Mouse (Mus musculus) layer of hippocampus, adult 11-12 months (tissue): ENCODE measurements at regions not wholly inside any gene's neighbourhood (a gene's known extent, or its start where the extent isn't known, plus 50 kb on each side); places are given as distances from the start of the nearest gene placed in this dataset.
"Not testable (repeated sequence)": the region's sequence is repeated elsewhere in the genome, so short reads cannot be mapped to it uniquely, and the experiment has no call there.

Experiments used
- DNase-seq: peaks from one replicate; pipeline ENCODE4 v3.0.0; 2022; ENCODE audit warnings: low spot score

DNA sequence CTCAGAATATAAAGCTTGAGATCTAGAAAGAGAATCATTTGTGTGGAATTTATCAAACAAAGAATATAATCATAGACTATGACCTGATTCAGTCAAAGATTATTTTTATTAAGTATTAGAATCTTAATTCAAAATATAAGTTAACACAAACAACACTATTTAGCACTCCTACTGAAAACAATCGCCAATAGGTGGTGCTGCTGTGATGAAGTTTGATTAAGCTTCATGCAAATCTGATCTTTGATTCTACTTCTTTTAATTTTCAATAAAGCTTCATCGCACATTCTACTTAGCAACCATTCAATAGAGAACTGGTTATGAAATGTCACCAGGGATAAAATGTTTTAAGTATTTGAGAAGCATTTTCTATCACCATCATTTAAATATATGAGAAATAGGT is 1509.9 kb upstream of the Pcdh7 start:
- peak; percentile 23 for DNase-seq

DNA sequence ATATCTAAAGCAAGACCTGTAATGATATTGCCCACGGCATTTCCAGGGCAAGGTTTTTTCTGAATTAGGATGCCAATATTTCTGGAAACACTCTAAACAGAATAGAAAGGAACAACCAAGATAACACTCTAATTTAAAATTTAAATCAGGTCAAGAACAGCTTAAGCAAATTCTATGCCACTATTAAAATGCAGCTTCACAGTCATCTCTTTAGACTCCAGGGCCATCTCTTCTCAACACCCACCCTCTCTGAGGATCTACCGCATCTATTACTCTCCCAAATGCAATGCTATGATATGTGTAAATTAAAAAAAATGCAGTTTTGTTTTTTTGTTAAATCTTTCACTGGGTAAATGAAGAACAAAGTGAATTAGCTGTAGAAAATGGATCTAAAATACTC is 1501.9 kb upstream of the Pcdh7 start:
- no peak for DNase-seq

DNA sequence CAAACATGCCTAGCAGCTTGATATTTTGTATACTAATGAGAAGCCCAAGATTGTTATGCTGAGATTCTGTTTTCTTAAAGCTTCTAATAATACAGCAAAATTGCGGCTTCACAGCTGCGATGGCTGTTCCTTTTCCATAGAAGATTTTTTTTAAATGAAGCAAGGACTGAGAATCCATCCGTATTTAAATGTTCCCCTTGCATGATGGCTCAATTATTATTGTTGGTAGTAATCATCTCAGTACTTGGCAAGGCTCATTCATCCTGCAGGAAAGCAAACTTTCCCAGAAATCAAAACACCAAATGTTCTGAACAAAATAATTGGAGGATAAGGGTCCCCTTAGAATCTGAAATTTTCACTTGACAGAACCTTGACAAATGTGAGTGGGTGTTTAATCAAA is 1451.6 kb upstream of the Pcdh7 start:
- DNase-seq: peak; percentile 2

DNA sequence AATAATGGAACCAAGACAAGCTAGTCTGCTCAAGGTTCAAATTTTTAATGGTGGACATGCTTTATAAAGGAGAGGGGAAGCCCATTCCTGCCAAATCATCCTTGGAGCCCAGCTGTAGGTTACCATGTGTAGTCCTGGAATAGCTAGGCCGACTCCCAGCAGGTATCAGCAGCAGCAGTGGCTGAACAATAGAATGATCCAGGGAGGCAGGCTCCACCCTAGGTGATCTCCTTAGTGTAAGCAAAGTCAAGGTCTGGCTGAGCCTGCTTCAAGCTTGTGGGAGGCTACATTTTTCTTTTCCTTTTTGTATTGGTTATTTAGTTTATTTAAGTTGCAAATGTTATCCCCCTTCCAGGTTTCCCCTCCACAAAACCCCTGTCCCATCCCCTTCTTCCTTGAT is 1426.1 kb upstream of the Pcdh7 start:
- DNase-seq: not testable (repeated sequence)
